7 mouse cellular contexts compared by ENCODE assay signal in the genomic region with DNA sequence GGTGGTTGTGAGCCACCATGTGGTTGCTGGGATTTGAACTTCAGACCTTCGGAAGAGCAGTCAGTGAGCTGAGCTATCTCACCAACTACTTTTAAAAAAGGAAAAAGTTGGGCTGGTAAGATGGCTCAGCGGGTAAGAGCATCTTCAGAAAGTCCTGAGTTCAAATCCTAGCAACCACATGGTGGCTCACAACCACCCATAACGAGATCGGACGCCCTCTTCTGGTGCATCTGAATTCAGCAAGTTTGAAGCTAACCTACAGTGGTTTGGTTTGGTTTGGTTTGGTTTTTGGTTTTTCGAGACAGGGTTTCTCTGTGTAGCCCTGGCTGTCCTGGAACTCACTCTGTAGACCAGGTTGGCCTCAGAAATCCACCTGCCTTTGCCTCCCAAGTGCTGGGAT. TPM values are rescaled to one million over a fixed set of nuclear protein-coding genes. Genes with fewer than 3 reads are reported as not detected.
DNase-seq lines count a peak whose midpoint lies in the region; ATAC-seq and TF ChIP-seq lines count a peak whose summit lies in the region.
"Not testable (repeated sequence)": the region's sequence is repeated elsewhere in the genome, so short reads cannot be mapped to it uniquely, and the experiment has no call there.

No protein-coding gene starts in this region.

- H3K9me3 ChIP-seq in intestine, postnatal 0 days (ENCODE audit: control insufficient read depth); lung, postnatal 0 days (ENCODE audit: low read length): not testable (repeated sequence)

- H3K4me2 ChIP-seq in intestine, postnatal 0 days (replicated peaks; ENCODE audit: low read depth); lung, postnatal 0 days (replicated peaks; ENCODE audit: low read depth, low read length): not testable (repeated sequence)

- not testable (repeated sequence) for TF ChIP-seq EP300 in lung, postnatal 0 days (IDR thresholded peaks at IDR 0.05)

- H3K4me3 ChIP-seq in intestine, postnatal 0 days (ENCODE audit: low read depth, low read length); lung, postnatal 0 days (ENCODE audit: low read depth, low read length): not testable (repeated sequence)

- 92% methylated on average over 6 of the region's 6 CpGs for WGBS in intestine, postnatal 0 days
- WGBS in lung, postnatal 0 days, result 94% methylated on average over 6 of the region's 6 CpGs

- peak; percentile 47 for DNase-seq in 416B (ENCODE audit: low read depth)
- peak; percentile 51 for DNase-seq in CD4-positive, CD25-positive, alpha-beta regulatory T cell, adult 2 months (ENCODE audit: low read depth, low spot score)
- DNase-seq in ES-CJ7 (ENCODE audit: low read depth, low spot score), result peak; percentile 57
- DNase-seq in ZHBTc4 (ENCODE audit: low read depth, low spot score), result peak; percentile 65
- not testable (repeated sequence) for DNase-seq in lung, postnatal 0 days (ENCODE audit: low spot score)
- peak; percentile 38 for DNase-seq in thymus, postnatal 0 days (ENCODE audit: low spot score)

- not testable (repeated sequence) for ATAC-seq in intestine, postnatal 0 days; lung, postnatal 0 days

- H3K36me3 ChIP-seq in intestine, postnatal 0 days (ENCODE audit: control insufficient read depth, insufficient read depth); lung, postnatal 0 days (ENCODE audit: insufficient read depth, low read length): not testable (repeated sequence)

- TF ChIP-seq CTCF in intestine, postnatal 0 days (IDR thresholded peaks at IDR 0.05; ENCODE audit: low read depth), result peak; percentile 14; the same call in 1 of the 2 replicates
- TF ChIP-seq CTCF in lung, postnatal 0 days (IDR thresholded peaks at IDR 0.05), result peak; percentile 22; the same call in 1 of the 2 replicates

- H3K4me1 ChIP-seq in intestine, postnatal 0 days (replicated peaks; ENCODE audit: control insufficient read depth, insufficient read depth, low read length), result peaks cover 11% of the 10 kb centered on the region
- peaks cover 16% of the 10 kb centered on the region; the same call in 1 of the 2 replicates for H3K4me1 ChIP-seq in lung, postnatal 0 days (ENCODE audit: insufficient read depth, low read depth, low read length)

- H3K27me3 ChIP-seq in intestine, postnatal 0 days (replicated peaks; ENCODE audit: control insufficient read depth, insufficient read depth, low read length); lung, postnatal 0 days (replicated peaks; ENCODE audit: insufficient read depth, low read length): not testable (repeated sequence)

- not testable (repeated sequence) for H3K9ac ChIP-seq in intestine, postnatal 0 days (ENCODE audit: low read depth, low read length); lung, postnatal 0 days (replicated peaks; ENCODE audit: low read depth)

- H3K27ac ChIP-seq in intestine, postnatal 0 days (ENCODE audit: low read depth, low read length); lung, postnatal 0 days (ENCODE audit: low read length): not testable (repeated sequence)

RNA-seq across cellular contexts. Expression of a gene that starts 24.5 kb away (rescaled TPM):
- 46.4 and 59.5 TPM in 2 replicates for polyA plus RNA-seq in intestine, postnatal 0 days (2015; fragmentation: Nextera tagmentation; extraction: Ambion mirVana)
- 18.2 and 24.0 TPM in 2 replicates for polyA plus RNA-seq in lung, postnatal 0 days (2015; fragmentation: Nextera tagmentation; extraction: Ambion mirVana)
- polyA plus RNA-seq in thymus, postnatal 0 days (2015; fragmentation: Nextera tagmentation; extraction: Ambion mirVana), result 33.2 and 33.6 TPM in 2 replicates

RNA-seq across cellular contexts. Expression of a gene that starts 31.9 kb away (rescaled TPM):
- 160 and 161 TPM in 2 replicates for polyA plus RNA-seq in intestine, postnatal 0 days (2015; fragmentation: Nextera tagmentation; extraction: Ambion mirVana)
- 71.1 and 74.4 TPM in 2 replicates for polyA plus RNA-seq in lung, postnatal 0 days (2015; fragmentation: Nextera tagmentation; extraction: Ambion mirVana)
- 103 and 112 TPM in 2 replicates for polyA plus RNA-seq in thymus, postnatal 0 days (2015; fragmentation: Nextera tagmentation; extraction: Ambion mirVana)

RNA-seq across cellular contexts. Expression of a gene that starts 42.7 kb away (rescaled TPM):
- 2.8 and 3.2 TPM in 2 replicates for polyA plus RNA-seq in intestine, postnatal 0 days (2015; fragmentation: Nextera tagmentation; extraction: Ambion mirVana)
- 18.5 and 21.2 TPM in 2 replicates for polyA plus RNA-seq in lung, postnatal 0 days (2015; fragmentation: Nextera tagmentation; extraction: Ambion mirVana)
- polyA plus RNA-seq in thymus, postnatal 0 days (2015; fragmentation: Nextera tagmentation; extraction: Ambion mirVana), result 2.4 and 2.7 TPM in 2 replicates

RNA-seq across cellular contexts. Expression of a gene that starts 46.1 kb away (rescaled TPM):
- polyA plus RNA-seq in intestine, postnatal 0 days (2015; fragmentation: Nextera tagmentation; extraction: Ambion mirVana), result 6.8 and 6.9 TPM in 2 replicates
- 12.4 and 15.7 TPM in 2 replicates for polyA plus RNA-seq in lung, postnatal 0 days (2015; fragmentation: Nextera tagmentation; extraction: Ambion mirVana)
- 0.90 and 1.1 TPM in 2 replicates for polyA plus RNA-seq in thymus, postnatal 0 days (2015; fragmentation: Nextera tagmentation; extraction: Ambion mirVana)
